Mouse (Mus musculus) spleen, postnatal 14 days (tissue): ENCODE measurements around the gene Capza2.

ENCODE experiments used
- DNase-seq, 2 experiments: peaks; one replicate each; pipeline ENCODE4 v3.0.0; 2021 to 2022; ENCODE audit warnings: low spot score in 2 of 2

The Capza2 gene

DNA sequence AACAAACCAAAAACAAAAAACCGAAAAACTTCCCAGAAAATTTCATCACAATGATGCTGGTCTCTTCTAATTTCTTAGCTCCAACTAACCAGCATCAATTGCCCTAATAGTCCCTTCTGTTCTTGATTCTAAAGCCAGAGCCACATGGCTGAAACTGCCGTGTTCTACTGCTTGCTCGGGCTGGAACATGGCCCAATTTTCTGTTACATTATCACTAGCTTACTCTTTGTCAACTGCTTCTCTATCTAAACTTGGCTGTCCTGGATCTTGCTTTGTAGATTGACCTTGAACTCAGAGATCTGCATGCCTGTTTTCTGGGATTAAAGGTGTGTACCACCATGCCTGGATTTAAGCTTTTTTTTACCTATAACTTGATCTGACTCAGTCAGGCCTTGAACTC lies 69.9 kb downstream of the Capza2 start:
- DNase-seq = no peak
